Mouse (Mus musculus): ENCODE measurements around the gene Hist1h2bh.

Hist1h2bh gene

DNA sequence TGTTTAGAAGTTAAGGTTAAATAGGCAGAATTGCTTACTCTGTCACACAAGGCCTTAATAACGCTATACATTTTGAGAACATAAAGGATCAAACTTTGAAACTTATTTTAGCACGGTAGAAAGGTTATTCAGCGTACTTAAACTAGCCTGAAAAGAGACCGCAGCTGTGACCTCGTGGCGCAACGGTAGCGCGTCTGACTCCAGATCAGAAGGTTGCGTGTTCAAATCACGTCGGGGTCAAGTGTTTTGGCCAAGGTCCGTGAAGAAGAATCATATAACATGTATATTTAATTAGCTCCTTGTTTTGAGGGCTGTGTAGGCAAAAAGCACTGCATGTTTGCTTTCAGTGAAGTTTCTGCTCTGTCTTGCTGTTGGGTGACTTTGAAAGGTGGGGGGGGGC is 36.8 kb downstream of the Hist1h2bh start:
- peak; percentile 39 for DNase-seq (ENCODE audit: low read depth, low spot score)

DNA sequence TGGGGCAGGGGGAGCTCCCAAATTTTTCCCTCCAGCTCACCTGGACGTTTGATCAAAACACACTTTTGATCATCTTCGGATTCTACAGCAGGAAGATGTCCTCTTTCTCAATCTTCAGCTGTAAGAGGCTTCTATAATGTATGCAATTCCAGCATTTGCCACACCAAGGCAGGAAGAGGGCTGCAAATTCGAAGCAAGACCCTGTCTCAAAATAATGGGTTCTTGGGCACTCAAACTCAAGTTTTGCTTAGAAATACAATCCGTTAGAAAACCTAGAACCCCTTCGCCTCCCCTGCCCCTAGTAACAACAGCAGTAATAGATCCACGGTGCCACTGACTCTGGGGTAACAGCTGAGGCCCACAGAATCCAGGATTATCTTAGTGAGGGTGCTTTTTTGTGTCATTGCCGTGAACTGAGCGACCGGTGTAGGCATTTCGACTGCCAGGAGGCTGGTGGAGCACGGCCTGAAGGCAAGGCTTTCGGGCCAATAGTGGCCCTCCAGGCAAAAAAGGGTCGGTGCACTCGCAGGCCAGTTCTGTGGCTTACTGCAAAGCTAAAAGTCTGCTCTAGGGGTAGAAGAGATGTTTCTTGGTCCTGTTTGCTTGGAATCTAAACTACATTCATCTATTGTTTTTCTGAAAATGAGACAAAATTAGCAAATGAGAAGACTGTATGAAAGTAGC is 37.4 kb downstream of the Hist1h2bh start:
- no peak for DNase-seq (ENCODE audit: low read depth, low spot score)

DNA sequence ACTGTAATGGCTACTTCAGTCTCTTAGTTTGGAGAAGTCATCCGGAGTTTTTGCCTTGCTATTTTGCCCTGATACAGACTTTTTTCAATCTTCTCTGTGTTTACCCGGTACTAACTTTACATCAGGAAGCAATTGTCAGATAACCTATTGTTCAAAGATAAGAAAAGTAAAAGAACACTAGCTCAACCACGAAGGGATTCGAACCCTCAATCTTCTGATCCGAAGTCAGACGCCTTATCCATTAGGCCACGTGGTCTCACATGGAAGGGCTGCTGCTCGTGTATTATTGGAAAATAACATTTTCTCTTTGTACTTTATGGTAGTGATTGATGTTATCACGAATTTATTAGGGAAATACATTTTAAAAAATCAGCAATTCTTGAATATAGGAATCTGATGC is 39.4 kb downstream of the Hist1h2bh start:
- DNase-seq (ENCODE audit: low read depth, low spot score), result peak; percentile 57

DNA sequence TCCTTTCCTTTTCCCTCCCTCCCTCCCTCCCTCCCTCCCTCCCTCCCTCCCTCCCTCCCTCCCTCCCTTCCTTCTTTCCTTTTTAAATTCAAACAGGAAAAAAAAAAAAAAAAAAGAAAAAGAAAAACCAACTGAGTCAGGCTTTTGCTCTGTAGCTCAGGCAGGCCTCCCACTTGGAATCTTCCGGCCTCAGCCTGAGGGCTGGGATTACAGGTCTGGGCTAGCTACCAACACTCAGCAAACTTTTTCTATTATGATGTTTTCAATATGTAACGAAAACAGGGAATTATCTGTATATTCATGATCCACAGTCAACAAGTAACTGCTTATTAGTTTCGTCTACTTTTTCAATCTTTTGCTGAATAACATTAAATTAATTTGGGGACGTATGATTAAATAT is 40.3 kb downstream of the Hist1h2bh start:
- DNase-seq (ENCODE audit: low read depth, low spot score), result no peak

DNA sequence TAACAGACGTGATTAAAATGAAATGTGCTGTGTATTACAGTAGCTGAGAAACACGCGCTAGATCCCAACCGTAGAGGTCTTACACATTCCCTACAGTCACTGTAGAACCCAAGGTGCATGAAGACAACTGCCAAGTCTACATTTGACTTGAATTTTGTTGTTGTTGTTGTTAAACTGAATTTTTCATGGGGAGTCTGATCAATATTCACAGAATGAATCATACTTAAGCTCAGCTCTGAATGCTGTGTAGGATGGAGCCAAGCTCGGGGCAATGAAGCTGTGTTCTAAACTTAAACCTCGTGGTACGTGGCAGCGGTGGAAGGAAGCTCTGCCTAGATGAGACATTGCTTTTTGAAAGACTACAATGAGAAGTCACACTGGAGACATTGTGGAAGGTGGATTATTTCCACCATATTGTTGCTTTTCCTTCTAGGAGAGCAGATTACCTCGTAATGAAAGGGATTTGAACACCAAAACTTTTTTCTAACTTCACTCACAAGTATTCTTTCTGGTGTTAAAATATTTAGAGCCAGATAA is 41.1 kb downstream of the Hist1h2bh start:
- no peak for DNase-seq (ENCODE audit: low read depth, low spot score)

DNA sequence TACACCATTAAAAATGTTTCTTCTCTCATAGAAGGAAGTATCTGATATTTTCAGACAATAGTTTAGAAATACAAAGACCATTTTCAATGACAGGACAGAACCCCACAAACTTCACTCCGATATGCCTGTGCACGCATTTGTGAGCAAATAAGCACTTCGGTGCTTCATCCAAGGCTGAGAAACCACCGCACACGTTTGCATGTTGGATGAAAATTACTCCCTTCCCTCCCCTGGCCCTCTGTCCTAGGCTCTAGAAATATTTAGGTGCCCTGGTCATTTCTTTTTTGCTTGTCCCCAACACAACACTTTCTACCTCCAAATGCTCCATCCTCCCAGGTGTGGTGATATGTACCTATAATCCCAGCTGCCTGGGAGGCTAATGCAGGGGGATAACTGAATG is 41.7 kb downstream of the Hist1h2bh start:
- DNase-seq (ENCODE audit: low read depth, low spot score), result no peak

DNA sequence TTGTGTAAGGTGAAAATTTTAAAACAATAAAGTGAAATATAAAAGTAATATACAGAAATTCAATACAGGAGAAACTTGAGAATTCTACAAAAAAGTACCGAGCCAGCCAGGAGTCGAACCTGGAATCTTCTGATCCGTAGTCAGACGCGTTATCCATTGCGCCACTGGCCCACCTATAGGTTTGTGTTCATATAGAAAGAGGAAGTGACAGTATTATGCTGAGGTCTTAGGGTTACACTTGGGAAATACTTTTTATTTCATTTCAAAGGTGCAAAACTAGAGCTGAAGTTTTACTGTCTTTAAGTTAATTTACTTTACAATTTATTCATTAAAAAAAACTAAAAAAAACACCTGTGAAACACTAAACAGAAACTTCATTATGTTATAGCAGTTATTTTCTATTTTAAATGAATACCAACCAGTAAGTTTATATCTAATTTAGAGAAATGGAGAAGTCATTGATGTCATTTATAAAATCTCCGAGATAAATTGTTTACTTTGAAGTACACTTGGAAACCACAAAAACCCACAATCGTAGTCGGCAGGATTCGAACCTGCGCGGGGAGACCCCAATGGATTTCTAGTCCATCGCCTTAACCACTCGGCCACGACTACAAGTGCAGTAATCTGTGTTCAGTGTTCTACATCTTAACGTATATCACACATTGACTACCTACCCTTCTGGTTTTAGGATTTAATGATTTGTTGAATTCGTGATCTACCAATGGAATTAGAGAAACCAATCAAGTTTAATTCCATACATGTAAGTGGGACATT is 42.6 kb downstream of the Hist1h2bh start:
- DNase-seq (ENCODE audit: low read depth, low spot score), result peak; percentile 64

DNA sequence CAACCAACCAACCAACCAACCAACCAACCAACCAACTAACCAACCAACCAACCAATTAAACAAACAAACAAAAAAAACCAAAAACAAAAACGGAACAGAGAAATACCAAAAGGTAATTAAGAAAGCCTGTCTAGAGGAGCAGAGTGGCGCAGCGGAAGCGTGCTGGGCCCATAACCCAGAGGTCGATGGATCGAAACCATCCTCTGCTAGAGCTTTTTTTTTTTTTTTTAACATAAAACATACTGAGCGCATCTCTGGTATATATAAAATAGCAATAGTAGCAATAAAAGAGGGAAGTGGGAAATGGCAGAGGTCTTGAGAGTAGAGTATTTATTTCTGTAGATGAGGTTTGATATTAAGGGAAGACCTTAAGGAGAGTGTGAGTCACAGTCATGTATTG is 43.2 kb downstream of the Hist1h2bh start:
- DNase-seq (ENCODE audit: low read depth, low spot score), result no peak

DNA sequence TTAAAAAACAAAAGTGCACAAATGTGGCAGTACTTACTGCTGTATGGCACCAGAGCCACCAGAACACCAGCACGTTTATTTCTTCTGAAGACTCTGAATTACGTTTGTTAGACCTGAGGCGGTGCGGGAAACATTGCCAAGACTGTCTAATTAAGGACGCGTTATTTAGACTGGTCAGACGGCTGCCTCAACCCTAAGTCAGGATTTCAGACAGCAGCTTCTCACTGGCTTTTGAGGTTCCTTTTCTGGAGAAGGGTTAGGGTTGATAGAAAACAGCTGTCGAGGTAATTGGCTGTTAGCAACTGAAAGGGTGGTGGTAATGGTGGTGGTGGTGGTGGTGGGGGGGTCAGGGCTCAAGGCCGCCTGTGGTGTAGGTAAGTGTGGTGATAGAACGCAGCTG is 44.5 kb downstream of the Hist1h2bh start:
- no peak for DNase-seq (ENCODE audit: low read depth, low spot score)

DNA sequence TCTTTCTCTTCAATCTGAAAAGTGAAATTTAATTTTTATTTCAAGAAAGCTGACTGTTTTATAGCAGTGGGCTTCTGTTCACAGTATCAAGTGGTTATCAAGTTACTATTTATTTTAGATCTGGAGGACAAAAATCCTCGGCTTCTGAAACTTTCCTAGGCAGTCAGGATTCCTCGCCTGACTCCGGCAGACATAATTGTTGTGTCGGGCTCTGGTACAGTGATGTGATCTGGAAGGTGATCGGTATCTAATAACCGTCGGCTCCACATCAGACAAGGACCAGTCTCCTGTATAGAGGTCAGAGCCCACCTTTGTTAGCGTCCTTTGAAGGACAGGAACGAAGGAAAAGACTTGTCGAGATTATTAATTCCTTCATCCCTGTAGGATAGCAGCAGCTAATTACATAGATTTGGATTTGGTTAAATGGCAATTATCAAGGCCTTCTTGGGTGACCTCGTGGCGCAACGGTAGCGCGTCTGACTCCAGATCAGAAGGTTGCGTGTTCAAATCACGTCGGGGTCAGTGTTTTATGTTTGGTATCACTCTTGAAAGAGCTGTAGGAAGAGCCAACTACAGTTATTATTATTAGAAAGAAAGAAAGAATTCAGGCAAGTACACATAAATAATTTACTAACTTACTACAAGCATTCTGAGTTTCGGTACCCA is 45.4 kb downstream of the Hist1h2bh start:
- DNase-seq (ENCODE audit: low read depth, low spot score), result no peak

DNA sequence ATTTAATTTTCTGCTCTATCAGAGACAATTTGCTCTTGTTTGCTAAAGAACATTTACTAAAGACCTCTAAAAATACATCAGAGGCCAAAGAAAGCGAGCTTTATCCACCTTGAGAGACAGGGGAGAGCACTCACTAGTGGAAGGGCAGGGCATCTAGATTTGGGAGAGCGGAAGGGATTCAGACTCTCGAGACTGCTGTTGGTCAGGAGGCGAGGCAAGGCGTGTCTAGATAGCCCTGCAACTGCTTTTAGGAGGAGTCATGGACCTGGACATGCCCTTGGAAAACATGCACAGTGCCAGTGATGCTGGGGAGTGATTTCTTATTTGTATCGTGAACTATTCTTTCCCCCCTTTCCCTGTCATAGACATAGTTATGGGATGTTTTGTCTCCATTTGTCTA is 47.7 kb downstream of the Hist1h2bh start:
- no peak for DNase-seq (ENCODE audit: low read depth, low spot score)

DNA sequence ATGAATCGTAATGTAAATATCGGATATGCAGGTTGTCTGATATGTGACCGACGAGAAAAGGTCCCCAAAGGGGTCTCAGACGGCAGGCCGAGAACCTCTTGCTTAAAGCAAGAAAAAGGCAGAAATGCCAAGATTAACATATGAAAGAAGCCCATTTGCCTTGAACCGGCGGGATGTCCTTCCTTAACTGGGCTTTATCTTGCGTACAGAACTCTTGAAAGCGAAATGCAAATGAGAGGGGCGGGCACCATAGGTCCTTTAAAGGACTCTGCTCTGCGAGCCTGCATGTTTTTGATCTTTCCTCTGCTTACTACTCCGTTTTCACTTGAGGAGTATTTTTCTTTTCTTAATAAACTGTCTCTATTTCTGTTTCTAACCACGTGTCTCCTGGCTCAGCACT is 51.2 kb downstream of the Hist1h2bh start:
- DNase-seq (ENCODE audit: low read depth, low spot score), result no peak

All from CD4-positive helper T cell, adult 2 months (primary cell).